Mouse (Mus musculus): Measurements from ENCODE around the gene Hist1h3e. TPM values are rescaled to one million over a fixed set of nuclear protein-coding genes. Genes with fewer than 3 reads are reported as not detected.
"Not testable (repeated sequence)": the region's sequence is repeated elsewhere in the genome, so short reads cannot be mapped to it uniquely, and the experiment has no call there.

The Hist1h3e gene
- polyA plus RNA-seq, 1 experiment, result 3.8 TPM

GRCm38 (mm10) chr13:23538249-23538648 lies 23.9 kb downstream of the Hist1h3e start:
- TF ChIP-seq CTCF (conservative IDR thresholded peaks at IDR 0.05; ENCODE audit: insufficient read depth, insufficient read length, low read depth, low read length), result no peak
- TF ChIP-seq POLR2A (IDR thresholded peaks at IDR 0.05; ENCODE audit: low read depth, low read length), result no peak
- H3K27me3 ChIP-seq (replicated peaks; ENCODE audit: control insufficient read depth, insufficient read depth, low read length), result no peaks in the 10 kb centered on the region
- H3K27ac ChIP-seq (ENCODE audit: insufficient read depth, low read depth, low read length), result no peak overlapping the region
- no peak overlapping the region for H3K4me3 ChIP-seq (ENCODE audit: insufficient read depth, low read depth, low read length)
- WGBS, result 81% methylated on average over 5 of the region's 5 CpGs
- H3K4me1 ChIP-seq (ENCODE audit: control insufficient read depth, insufficient read depth, low read length), result peaks cover 6% of the 10 kb centered on the region; the same call in 1 of the 2 replicates
- DNase-seq, result no peak
- H3K36me3 ChIP-seq (ENCODE audit: control insufficient read depth, insufficient read depth, low read length), result no peaks in the 10 kb centered on the region

- Histone ChIP-seq H3K4me3 (ENCODE audit: insufficient read depth, low read depth, low read length) (no peak overlapping the region), H3K36me3 (ENCODE audit: control insufficient read depth, insufficient read depth, low read length) (no peaks in the 10 kb centered on the region), H3K27me3 (replicated peaks; ENCODE audit: control insufficient read depth, insufficient read depth, low read length) (no peaks in the 10 kb centered on the region), H3K27ac (ENCODE audit: insufficient read depth, low read depth, low read length) (no peak overlapping the region), H3K4me1 (ENCODE audit: control insufficient read depth, insufficient read depth, low read length) (peaks cover 11% of the 10 kb centered on the region; the same call in 1 of the 2 replicates)
- WGBS, result 86% methylated on average over 3 of the region's 3 CpGs
- DNase-seq, result no peak
- TF ChIP-seq CTCF (conservative IDR thresholded peaks at IDR 0.05; ENCODE audit: insufficient read depth, insufficient read length, low read depth, low read length), result no peak
These were observed 25.0 kb downstream of the Hist1h3e start for GRCm38 (mm10) chr13:23537006-23537710.

GRCm38 (mm10) chr13:23536076-23536822 lies 25.9 kb downstream of the Hist1h3e start:
- H3K36me3 ChIP-seq (ENCODE audit: control insufficient read depth, insufficient read depth, low read length), result no peaks in the 10 kb centered on the region
- no peak for DNase-seq
- no peak overlapping the region for H3K27ac ChIP-seq (ENCODE audit: insufficient read depth, low read depth, low read length)
- peaks cover 11% of the 10 kb centered on the region; the same call in 1 of the 2 replicates for H3K4me1 ChIP-seq (ENCODE audit: control insufficient read depth, insufficient read depth, low read length)
- TF ChIP-seq POLR2A (IDR thresholded peaks at IDR 0.05; ENCODE audit: low read depth, low read length), result no peak
- TF ChIP-seq CTCF (conservative IDR thresholded peaks at IDR 0.05; ENCODE audit: insufficient read depth, insufficient read length, low read depth, low read length), result no peak
- WGBS, result 27% methylated on average over 7 of the region's 7 CpGs
- no peak overlapping the region for H3K4me3 ChIP-seq (ENCODE audit: insufficient read depth, low read depth, low read length)
- H3K27me3 ChIP-seq (replicated peaks; ENCODE audit: control insufficient read depth, insufficient read depth, low read length), result no peaks in the 10 kb centered on the region

DNA sequence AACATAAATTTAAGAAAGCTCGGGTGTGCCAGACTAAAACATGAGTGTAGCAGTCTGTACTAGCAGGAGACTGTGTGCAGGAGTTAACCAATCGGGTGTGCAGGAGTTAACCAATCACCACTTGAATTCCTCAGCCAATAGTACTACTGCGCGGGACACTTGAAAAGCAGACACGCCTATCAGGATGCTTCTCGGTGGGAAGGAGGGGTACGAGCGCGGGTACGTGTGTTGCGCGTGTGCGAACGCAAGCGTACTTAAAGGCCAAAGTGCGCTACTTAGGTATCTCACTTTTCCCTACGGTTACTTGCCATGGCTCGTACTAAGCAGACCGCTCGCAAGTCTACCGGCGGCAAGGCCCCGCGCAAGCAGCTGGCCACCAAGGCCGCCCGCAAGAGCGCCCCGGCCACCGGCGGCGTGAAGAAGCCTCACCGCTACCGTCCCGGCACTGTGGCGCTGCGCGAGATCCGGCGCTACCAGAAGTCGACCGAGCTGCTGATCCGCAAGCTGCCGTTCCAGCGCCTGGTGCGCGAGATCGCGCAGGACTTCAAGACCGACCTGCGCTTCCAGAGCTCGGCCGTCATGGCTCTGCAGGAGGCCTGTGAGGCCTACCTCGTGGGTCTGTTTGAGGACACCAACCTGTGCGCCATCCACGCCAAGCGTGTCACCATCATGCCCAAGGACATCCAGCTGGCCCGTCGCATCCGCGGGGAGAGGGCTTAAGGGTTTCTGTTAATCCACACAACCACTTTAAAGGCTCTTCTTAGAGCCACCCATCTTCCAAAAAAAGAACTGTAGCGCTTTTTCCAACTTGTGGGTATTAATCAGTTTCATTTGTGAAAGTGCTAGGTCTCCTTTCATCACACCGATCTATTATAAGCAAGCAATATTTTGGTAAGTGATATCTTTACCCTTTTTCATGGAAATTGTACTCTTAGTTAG lies 26.8 kb downstream of the Hist1h3e start, which contains the start of gene Hist1h3g:
Gene Hist1h3g, plus strand, starts transcription at position 286 of the 939 bp plus-strand sequence.
- H3K4me3 ChIP-seq (ENCODE audit: insufficient read depth, low read depth, low read length), result peak within 1 kb of the TSS; percentile 45
- H3K27ac ChIP-seq (ENCODE audit: insufficient read depth, low read depth, low read length); H3K27me3 ChIP-seq (replicated peaks; ENCODE audit: control insufficient read depth, insufficient read depth, low read length); H3K36me3 ChIP-seq (ENCODE audit: control insufficient read depth, insufficient read depth, low read length): not testable (repeated sequence)
- DNase-seq, result peak; percentile 94
- peaks cover 11% of the 10 kb centered on the region; the same call in 1 of the 2 replicates for H3K4me1 ChIP-seq (ENCODE audit: control insufficient read depth, insufficient read depth, low read length)
- 1% methylated on average over 48 of the region's 62 CpGs for WGBS

GRCm38 (mm10) chr13:23534368-23535131 lies 27.6 kb downstream of the Hist1h3e start:
- Histone ChIP-seq H3K27me3 (replicated peaks; ENCODE audit: control insufficient read depth, insufficient read depth, low read length) (no peaks in the 10 kb centered on the region), H3K4me1 (ENCODE audit: control insufficient read depth, insufficient read depth, low read length) (peaks cover 11% of the 10 kb centered on the region; the same call in 1 of the 2 replicates), H3K4me3 (ENCODE audit: insufficient read depth, low read depth, low read length) (no peak overlapping the region), H3K27ac (ENCODE audit: insufficient read depth, low read depth, low read length) (no peak overlapping the region), H3K36me3 (ENCODE audit: control insufficient read depth, insufficient read depth, low read length) (no peaks in the 10 kb centered on the region)
- WGBS, result under 1% methylated on average over 15 of the region's 15 CpGs
- TF ChIP-seq POLR2A (IDR thresholded peaks at IDR 0.05; ENCODE audit: low read depth, low read length) (no peak), CTCF (conservative IDR thresholded peaks at IDR 0.05; ENCODE audit: insufficient read depth, insufficient read length, low read depth, low read length) (no peak)
- DNase-seq, result no peak

DNA sequence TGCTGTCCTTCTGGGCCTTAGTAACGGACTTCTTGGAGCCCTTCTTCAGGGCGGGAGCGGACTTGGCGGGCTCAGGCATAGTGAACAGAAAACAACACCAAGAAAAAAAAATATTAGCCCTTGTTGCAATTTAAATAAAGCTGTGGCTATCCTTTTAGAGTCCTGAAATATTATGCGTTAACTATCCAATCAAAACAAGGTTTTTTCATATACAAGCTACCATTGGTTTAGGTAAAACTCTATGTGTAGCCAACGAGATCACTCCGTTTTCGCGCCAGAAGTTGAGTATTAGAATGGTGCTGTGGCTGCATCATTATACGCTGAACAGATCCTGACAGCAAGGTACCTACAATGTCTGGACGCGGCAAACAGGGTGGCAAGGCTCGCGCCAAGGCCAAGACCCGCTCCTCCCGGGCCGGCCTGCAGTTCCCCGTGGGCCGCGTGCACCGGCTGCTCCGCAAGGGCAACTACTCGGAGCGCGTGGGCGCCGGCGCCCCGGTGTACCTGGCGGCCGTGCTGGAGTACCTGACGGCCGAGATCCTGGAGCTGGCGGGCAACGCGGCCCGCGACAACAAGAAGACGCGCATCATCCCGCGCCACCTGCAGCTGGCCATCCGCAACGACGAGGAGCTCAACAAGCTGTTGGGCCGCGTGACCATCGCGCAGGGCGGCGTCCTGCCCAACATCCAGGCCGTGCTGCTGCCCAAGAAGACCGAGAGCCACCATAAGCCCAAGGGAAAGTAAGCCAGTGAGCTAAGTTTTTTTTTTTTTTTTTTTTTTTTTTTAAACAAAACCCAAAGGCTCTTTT lies 28.4 kb downstream of the Hist1h3e start, which contains the start of gene Hist1h2af:
Gene Hist1h2af, plus strand, starts transcription at position 347 of the 808 bp plus-strand sequence.
- DNase-seq, result peak; percentile 70

More for the DNA sequence above, 28.4 kb downstream of the Hist1h3e start, which contains the start of gene Hist1h2af:
- Histone ChIP-seq H3K4me1 (ENCODE audit: control insufficient read depth, insufficient read depth, low read length) (peaks cover 11% of the 10 kb centered on the region; the same call in 1 of the 2 replicates), H3K4me3 (ENCODE audit: insufficient read depth, low read depth, low read length) (peak within 1 kb of the TSS; percentile 50; the same call in 1 of the 2 replicates)
- WGBS, result under 1% methylated on average over 25 of the region's 53 CpGs
- not testable (repeated sequence) for H3K27ac ChIP-seq (ENCODE audit: insufficient read depth, low read depth, low read length); H3K27me3 ChIP-seq (replicated peaks; ENCODE audit: control insufficient read depth, insufficient read depth, low read length); H3K36me3 ChIP-seq (ENCODE audit: control insufficient read depth, insufficient read depth, low read length)

All from kidney, adult 2 months (tissue).